Mouse (Mus musculus): ENCODE measurements at regions not wholly inside any gene's neighbourhood (a gene's known extent, or its start where the extent isn't known, plus 50 kb on each side); places are given as distances from the start of the nearest gene placed in this dataset.
"Not testable (repeated sequence)": the region's sequence is repeated elsewhere in the genome, so short reads cannot be mapped to it uniquely, and the experiment has no call there.

GRCm38 (mm10) chr2:75781781-75782211 lies 50.2 kb upstream of the Agps start:
- no peak for DNase-seq

GRCm38 (mm10) chr2:75781078-75781477 lies 50.9 kb upstream of the Agps start:
- DNase-seq: peak; percentile 17

DNA sequence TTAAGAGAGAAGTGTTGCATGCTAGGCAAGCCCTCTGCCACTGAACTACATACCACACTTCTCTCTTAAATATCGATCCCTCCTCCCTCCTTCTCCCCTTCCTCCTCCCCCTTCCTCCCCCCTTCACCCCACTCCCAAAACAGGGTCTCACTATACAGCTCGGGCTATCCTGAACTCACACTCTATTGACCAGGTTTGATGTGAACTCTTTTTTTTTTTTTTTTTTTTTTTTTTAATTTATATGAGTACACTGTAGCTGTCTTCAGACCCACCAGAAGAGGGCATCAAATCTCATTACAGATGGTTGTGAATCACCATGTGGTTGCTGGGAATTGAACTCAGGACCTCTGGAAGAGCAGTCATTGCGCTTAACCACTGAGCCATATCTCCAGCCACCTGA lies 53.3 kb upstream of the Agps start:
- DNase-seq: not testable (repeated sequence)

- DNase-seq: peak; percentile 2
These were observed 54.9 kb upstream of the Agps start for GRCm38 (mm10) chr2:75777040-75777451.

DNA sequence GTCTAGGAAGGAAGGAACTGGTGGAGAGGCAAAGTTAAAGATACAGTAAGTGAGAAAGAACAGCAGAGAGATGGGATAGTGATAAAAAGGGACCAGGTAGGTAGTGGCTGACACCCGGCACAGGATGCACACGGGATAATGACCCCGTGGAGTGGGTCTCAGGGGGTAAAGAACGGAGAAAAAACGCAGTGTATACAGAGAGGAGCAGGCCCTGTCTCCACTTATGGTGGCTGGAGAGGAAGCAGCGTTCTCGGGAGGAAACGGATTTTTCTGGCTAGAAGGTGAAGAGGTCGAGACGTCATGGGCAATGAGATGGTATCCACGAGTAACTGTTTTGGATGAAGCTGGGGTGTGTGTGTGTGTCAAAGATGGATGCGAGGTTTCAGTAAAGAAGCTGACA lies 55.4 kb upstream of the Agps start:
- DNase-seq: no peak

- DNase-seq: no peak
These were observed 56.8 kb upstream of the Agps start for GRCm38 (mm10) chr2:75775217-75775616.

GRCm38 (mm10) chr2:75773431-75773830 lies 58.5 kb upstream of the Agps start:
- no peak for DNase-seq

- no peak for DNase-seq
These were observed 59.6 kb upstream of the Agps start for GRCm38 (mm10) chr2:75772251-75772956.

DNA sequence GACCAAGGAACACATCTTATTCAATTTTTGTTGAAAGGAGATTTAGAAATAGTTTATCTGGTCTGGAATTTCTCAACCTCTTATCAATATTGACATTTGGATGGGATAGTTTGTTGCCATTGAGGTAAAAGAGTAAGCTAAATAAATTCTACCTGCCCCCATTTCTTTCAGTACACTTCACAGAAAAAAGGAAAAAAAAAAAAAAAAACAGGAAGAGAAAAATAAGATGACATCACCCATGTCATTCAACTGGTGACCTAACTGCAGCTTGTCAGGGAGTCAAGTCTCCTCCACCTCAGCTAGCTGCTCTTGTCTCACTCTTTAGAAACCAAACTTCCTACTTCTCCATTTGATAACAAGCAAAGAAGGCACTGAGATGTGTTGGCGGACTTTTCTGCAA lies 61.3 kb upstream of the Agps start:
- DNase-seq: no peak

- no peak for DNase-seq
These were observed 63.2 kb upstream of the Agps start for GRCm38 (mm10) chr2:75768559-75769304.

- no peak for DNase-seq
These were observed 63.6 kb upstream of the Nfe2l2 start for GRCm38 (mm10) chr2:75767871-75768558.

- no peak for DNase-seq
These were observed 61.0 kb upstream of the Nfe2l2 start for GRCm38 (mm10) chr2:75765403-75765802.

GRCm38 (mm10) chr2:75763252-75763651 lies 58.8 kb upstream of the Nfe2l2 start:
- no peak for DNase-seq

GRCm38 (mm10) chr2:75762030-75762429 lies 57.6 kb upstream of the Nfe2l2 start:
- DNase-seq: no peak

DNA sequence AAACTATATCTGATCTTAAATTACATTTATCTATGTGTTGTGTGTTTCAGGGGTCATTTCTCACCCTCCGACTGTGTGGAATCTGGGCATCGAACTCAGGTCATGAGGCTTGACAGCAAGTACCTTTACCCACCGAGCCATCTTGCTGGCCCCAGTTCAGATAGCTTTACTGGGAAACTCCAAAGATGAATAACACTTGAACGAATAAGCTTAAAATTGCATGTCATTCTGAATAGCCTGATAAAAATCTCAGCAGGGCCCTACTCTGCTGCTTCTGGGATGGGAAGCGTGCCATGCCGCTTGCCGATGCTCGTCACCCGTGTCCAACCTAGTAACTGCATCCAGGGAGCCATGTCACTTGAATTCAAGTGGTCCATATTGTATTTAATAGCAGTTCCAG lies 57.2 kb upstream of the Nfe2l2 start:
- no peak for DNase-seq

- no peak for DNase-seq
These were observed 54.9 kb upstream of the Nfe2l2 start for GRCm38 (mm10) chr2:75759196-75759885.

- DNase-seq: no peak
These were observed 53.8 kb upstream of the Nfe2l2 start for GRCm38 (mm10) chr2:75758277-75758676.

- DNase-seq: no peak
These were observed 52.5 kb upstream of the Nfe2l2 start for GRCm38 (mm10) chr2:75756704-75757638.

DNA sequence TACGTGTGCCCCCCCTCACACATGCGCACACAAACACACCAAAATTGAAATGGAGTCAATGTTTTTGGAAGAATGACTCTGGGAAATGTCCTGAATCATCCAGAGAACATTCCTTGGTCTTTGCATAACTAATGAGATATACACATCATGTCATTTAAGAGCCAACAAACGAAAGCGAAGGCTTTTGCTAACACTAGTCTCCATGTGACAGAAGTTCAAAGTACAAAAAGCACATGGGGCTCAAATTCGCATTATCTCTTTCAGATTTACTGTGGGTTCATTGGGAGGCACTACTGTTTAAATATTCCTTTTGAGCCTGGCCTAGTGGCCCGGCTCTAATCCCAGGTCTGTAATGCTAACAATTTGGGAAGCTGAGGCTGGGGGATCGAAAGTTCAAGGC lies 50.2 kb upstream of the Nfe2l2 start:
- no peak for DNase-seq

All from cerebellum, adult 11 months (tissue).